Mouse (Mus musculus) liver, embryonic 16.5 days (tissue): Measurements from ENCODE around the gene E2f8. TPM values are rescaled to one million over a fixed set of nuclear protein-coding genes. Genes with fewer than 3 reads are reported as not detected.

ENCODE experiments used
- ATAC-seq: fragments of 200-750 bp; cut with Nextera tagmentation; 2 replicates; pipeline ENCODE4 v1.8.0; 2017; ENCODE audit warnings: low read depth, mild to moderate bottlenecking, moderate number of reproducible peaks, moderate library complexity
- H3K27ac ChIP-seq: fragments of 300-500 bp; sonication (generic); 2 replicates; pipeline ENCODE4 v1.5.1; 2014; ENCODE audit warnings: mild to moderate bottlenecking, low read length
- H3K27me3 ChIP-seq: fragments of 300-500 bp; sonication (generic); 2 replicates; pipeline ENCODE4 v1.6.1; 2014; ENCODE audit warnings: low read depth, low read length, mixed read lengths; ENCODE audit not compliant: control insufficient read depth, insufficient read depth
- H3K36me3 ChIP-seq: fragments of 300-500 bp; sonication (generic); 2 replicates; pipeline ENCODE4 v1.6.1; 2014; ENCODE audit warnings: mild to moderate bottlenecking; ENCODE audit not compliant: control insufficient read depth, insufficient read depth
- H3K4me1 ChIP-seq: fragments of 300-500 bp; sonication (generic); 2 replicates; pipeline ENCODE4 v1.6.1; 2014; ENCODE audit warnings: low read depth, low read length, mixed read lengths; ENCODE audit not compliant: control insufficient read depth
- H3K4me2 ChIP-seq: fragments of 300-500 bp; sonication (generic); 2 replicates; pipeline ENCODE4 v1.6.1; 2014; ENCODE audit warnings: low read depth, low read length, mixed read lengths
- H3K4me3 ChIP-seq: fragments of 300-500 bp; sonication (generic); 2 replicates; pipeline ENCODE4 v1.5.1; 2014; ENCODE audit warnings: low read depth, mild to moderate bottlenecking, low read length
- H3K9ac ChIP-seq: fragments of 300-500 bp; sonication (generic); 2 replicates; pipeline ENCODE4 v1.6.1; 2014; ENCODE audit warnings: low read depth, low read length
- H3K9me3 ChIP-seq: fragments of 300-500 bp; sonication (generic); replicated peaks from 2 replicates; pipeline ENCODE4 v1.6.1; 2016; ENCODE audit warnings: low read length; ENCODE audit not compliant: control insufficient read depth
- WGBS: fragments of 180-500 bp; shearing (Covaris S2); extraction: QIAGEN DNeasy Blood & Tissue Kit; methylation state at CpG from one replicate; pipeline ENCODE4 v1.1.7; 2014; ENCODE audit not compliant: insufficient replicate concordance; 5-methylcytosine and 5-hydroxymethylcytosine counted together
- polyA plus RNA-seq: library from polyadenylated mRNA; unstranded; fragments of >200 nt; fragmentation: Nextera tagmentation; extraction: Ambion mirVana; gene quantifications from 2 replicates; pipeline ENCODE4 v1.2.1, GENCODE M21; 2015

E2f8 gene
- polyA plus RNA-seq, 1 experiment from 2014 or later = 32.8 TPM

DNA sequence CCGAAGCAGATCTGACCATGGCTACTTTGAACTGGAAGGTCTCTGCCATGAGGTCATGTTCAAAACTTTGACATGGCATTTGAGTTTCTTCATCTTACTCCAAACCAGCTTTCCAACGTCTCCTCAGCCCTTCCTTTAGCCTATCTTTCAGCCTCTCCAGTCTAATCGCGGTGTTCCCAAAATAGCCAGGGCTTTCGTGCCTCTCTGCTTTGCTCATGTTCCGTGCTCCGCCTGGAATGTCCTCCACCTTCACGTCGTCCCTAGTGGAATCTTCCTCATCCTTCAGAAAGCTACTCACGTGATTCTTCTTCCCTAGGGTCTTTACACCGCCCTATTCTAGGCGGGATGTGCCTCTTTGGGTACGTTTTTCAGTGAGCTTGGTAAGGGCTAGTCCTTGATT is 27.9 kb downstream of the E2f8 start:
- Histone ChIP-seq H3K36me3 (no peaks in the 10 kb centered on the region), H3K27ac (no peak overlapping the region), H3K4me3 (no peak overlapping the region), H3K27me3 (no peaks in the 10 kb centered on the region), H3K4me1 (peaks cover 3% of the 10 kb centered on the region; the same call in 1 of the 2 replicates), H3K9ac (no peak overlapping the region), H3K4me2 (no peak overlapping the region), H3K9me3 (no peaks in the 10 kb centered on the region)
- 75% methylated on average over 13 of the region's 13 CpGs for WGBS
- no peak for ATAC-seq

DNA sequence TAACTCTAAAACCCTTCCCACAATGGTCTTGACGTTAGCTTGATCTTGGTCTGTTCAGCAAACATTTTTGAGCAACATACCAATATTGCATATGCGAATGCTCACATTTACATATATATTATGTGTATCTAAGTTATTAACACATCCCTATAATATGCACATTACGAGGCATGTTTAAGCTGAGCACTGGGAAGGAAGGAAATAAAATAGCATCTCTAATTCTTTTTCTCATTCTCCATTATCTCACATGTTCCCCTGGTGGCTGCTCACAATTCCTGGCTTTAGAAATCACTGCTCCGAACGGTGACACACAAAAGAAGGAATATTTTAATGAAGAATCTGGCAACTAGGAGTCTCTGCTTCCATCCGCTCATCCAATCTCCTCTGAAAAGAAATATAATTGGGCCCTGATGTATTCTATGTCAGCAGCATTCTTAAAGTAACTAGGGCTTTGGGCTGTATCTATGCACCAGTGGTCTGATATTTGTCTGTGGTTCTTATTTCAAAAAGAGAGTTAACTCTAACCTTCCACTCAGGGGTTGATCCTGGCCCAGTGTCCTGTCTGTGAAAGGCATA is 29.8 kb downstream of the E2f8 start:
- Histone ChIP-seq H3K27me3 (no peaks in the 10 kb centered on the region), H3K9me3 (no peaks in the 10 kb centered on the region), H3K9ac (no peak overlapping the region), H3K27ac (no peak overlapping the region), H3K4me3 (no peak overlapping the region), H3K4me1 (peaks cover 3% of the 10 kb centered on the region; the same call in 1 of the 2 replicates), H3K4me2 (no peak overlapping the region), H3K36me3 (no peaks in the 10 kb centered on the region)
- 77% methylated on average over 6 of the region's 6 CpGs for WGBS
- ATAC-seq = no peak

DNA sequence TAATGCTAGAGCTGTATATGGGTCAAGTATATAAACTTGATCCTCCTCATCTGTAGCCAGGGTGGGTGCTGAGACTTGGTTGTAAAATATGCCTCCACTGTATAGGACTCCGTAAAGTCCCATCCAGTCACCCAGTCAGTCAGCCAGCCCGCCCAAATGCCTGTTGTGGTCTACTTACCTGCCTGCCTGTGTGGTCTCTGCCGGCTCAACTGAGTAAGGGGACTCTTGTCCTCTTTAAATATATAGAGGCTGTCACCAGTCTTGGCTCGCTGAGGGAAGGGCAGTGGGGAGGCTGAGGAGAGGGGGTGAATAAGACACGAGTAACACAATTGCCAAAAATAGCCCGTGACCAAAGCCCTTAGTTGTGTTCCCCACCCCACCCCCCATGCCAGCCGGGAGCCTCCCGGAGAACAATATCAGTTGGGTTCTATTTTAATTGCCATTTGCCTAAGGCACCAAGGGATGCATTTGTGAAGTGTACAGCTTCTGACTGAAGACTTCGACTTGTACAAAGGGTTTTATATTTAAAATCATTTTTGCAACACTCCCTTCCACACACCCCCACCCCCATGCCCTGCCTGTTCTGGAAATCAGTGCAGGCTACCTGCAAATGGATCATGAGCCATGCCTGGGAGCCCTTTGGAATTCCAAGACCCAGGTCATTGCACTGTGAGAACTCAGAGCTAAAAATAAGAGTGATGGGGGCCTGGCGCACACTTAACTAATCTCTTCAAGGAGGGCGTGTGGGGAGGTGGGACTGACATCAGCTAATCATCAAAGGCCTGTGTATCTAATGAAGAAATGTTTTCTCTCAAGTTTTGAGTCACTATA is 33.4 kb downstream of the E2f8 start, which contains the start of gene Csrp3:
Csrp3 (minus strand) TSS at position 214 of the 831 bp plus-strand sequence.
- H3K9me3 ChIP-seq = no peaks in the 10 kb centered on the region
- H3K27ac ChIP-seq = no peak within 1 kb of the TSS
- no peak within 1 kb of the TSS for H3K9ac ChIP-seq
- H3K4me3 ChIP-seq = no peak within 1 kb of the TSS
- peaks cover 3% of the 10 kb centered on the region; the same call in 1 of the 2 replicates for H3K4me1 ChIP-seq
- no peak for ATAC-seq
- H3K36me3 ChIP-seq = no peaks in the 10 kb centered on the region
- H3K27me3 ChIP-seq = no peaks in the 10 kb centered on the region
- 55% methylated on average over 11 of the region's 11 CpGs for WGBS
- H3K4me2 ChIP-seq = no peak within 1 kb of the TSS

DNA sequence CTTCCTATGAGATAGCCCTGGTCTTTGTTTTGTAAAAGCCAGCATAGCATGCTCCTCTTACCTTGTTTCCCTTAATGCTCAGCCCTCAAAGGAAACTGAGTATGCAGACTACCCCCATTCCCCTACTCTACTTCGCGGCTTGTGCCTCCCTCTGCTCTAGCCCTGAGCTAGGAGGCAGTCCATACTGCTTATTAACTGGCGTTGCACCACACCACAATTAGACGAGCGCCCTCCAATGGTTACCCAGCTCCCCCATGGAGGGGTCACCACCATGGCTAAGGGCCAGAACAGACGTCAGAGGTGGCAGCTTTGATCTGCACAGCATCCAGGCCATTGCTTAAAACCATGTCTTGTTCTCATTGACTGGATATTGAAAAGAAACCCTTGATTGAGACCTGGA is 34.6 kb downstream of the E2f8 start:
- no peak overlapping the region for H3K4me3 ChIP-seq
- H3K27me3 ChIP-seq = no peaks in the 10 kb centered on the region
- no peak overlapping the region for H3K27ac ChIP-seq
- no peaks in the 10 kb centered on the region for H3K36me3 ChIP-seq
- no peaks in the 10 kb centered on the region for H3K9me3 ChIP-seq
- no peak for ATAC-seq
- H3K4me2 ChIP-seq = no peak overlapping the region
- no peaks in the 10 kb centered on the region for H3K4me1 ChIP-seq
- no peak overlapping the region for H3K9ac ChIP-seq
- WGBS = 63% methylated on average over 6 of the region's 6 CpGs

DNA sequence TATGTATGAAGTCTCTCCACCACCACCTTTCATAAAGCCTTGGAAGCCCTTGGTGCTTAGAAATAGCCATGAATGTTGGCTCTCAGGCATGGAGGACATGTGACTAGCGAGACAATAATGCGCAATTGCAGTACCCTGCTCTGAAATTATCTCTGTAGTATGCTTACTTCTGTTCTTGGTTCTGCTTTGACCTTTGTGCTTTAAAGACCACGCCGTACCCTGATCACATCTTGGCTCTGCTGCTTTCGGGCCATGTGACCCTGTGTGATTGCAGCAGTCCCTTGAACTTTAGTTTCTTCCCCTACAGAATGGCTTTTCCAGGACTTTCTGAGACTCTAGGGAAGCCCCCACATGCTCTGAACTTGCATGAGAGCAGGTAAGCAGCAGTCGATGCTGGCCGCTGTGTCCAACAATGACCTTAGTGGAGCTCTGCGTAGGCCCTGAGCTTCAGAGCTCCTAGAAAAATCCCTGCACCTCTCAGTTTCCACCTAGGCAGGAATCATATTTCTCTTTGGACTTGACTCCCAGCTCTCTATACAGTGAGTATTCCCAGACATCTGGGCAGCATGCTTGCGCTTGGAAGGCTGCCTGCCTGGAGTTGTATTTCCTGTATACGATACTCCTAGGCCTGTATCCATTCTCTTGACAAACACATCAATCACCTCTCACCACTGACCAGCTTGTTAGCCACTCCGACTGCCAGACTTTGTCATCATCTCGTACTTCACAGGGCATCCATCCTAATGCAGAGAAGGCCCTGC is 36.0 kb downstream of the E2f8 start:
- Histone ChIP-seq H3K27me3 (no peaks in the 10 kb centered on the region), H3K4me1 (no peaks in the 10 kb centered on the region), H3K4me3 (no peak overlapping the region), H3K9ac (no peak overlapping the region), H3K9me3 (no peaks in the 10 kb centered on the region), H3K36me3 (no peaks in the 10 kb centered on the region), H3K4me2 (no peak overlapping the region), H3K27ac (no peak overlapping the region)
- 75% methylated on average over 12 of the region's 12 CpGs for WGBS
- no peak for ATAC-seq

DNA sequence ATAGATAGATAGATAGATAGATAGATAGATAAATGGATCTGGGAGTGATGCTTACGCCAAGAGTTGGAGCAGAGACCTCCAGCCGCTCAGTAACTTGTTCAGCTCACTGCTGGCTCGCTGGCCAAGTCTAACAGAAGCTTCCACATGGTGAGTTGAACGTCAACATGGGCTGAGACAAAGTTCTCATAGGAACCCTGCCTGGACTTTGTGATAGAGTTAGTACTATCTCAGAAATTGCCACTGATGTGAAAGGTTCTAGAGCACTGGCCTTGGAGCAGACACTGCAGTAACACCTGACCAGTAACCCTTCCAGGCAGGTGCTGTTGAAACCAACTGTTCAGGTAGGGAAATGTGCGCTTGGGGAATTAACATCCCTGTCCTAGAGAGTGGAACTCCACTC is 37.9 kb downstream of the E2f8 start:
- no peak overlapping the region for H3K9ac ChIP-seq

DNA sequence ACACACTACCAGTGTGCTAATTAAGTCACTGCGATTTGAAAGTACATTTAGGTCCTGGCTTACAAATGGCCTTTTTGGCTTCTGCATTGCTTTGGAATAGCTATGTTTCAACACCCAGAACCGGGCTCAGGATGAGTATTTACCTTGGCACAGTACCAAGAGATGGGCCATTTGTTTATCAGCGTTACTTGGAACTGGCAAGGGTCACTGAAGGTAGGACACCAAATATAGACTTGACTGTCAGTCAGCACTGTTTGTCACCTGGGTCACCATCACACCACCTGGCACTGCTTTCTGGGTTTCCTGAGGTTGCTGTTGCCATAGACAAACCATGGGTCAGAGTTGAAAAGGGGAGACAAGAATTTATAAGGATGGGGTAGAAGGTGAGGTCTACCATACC is 39.0 kb downstream of the E2f8 start:
- Histone ChIP-seq H3K9me3 (no peaks in the 10 kb centered on the region), H3K36me3 (no peaks in the 10 kb centered on the region), H3K4me3 (no peak overlapping the region), H3K9ac (no peak overlapping the region), H3K27me3 (no peaks in the 10 kb centered on the region), H3K4me2 (no peak overlapping the region), H3K27ac (no peak overlapping the region), H3K4me1 (no peaks in the 10 kb centered on the region)
- 42% methylated on average over 3 of the region's 3 CpGs for WGBS
- no peak for ATAC-seq

More for the DNA sequence above, 37.9 kb downstream of the E2f8 start:
- WGBS = 67% methylated on average over 5 of the region's 5 CpGs
- H3K4me1 ChIP-seq = no peaks in the 10 kb centered on the region
- ATAC-seq = no peak
- H3K36me3 ChIP-seq = no peaks in the 10 kb centered on the region
- no peak overlapping the region for H3K27ac ChIP-seq
- H3K9me3 ChIP-seq = no peaks in the 10 kb centered on the region
- no peaks in the 10 kb centered on the region for H3K27me3 ChIP-seq
- no peak overlapping the region for H3K4me2 ChIP-seq
- H3K4me3 ChIP-seq = no peak overlapping the region

DNA sequence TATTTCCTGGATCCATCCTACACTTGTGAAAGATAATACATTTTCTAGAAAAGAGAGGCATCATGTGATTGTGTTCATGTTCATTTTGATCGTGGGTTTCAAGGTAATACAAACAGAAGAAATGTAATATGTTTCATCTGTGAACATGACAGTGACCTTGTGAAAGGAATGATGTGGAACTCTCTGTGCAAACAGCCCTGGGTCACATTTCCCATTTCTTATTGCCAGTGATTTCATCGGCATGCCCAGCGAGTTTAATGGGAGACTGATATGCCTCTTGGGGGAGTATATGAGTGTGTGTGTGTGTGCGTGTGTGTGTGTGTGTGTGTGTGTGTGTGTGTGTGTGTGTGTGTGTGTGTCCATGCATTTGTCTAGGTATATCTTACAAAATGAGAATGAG is 39.9 kb downstream of the E2f8 start:
- Histone ChIP-seq H3K4me2 (no peak overlapping the region), H3K27me3 (no peaks in the 10 kb centered on the region), H3K27ac (no peak overlapping the region), H3K4me3 (no peak overlapping the region), H3K9me3 (no peaks in the 10 kb centered on the region), H3K36me3 (no peaks in the 10 kb centered on the region), H3K9ac (no peak overlapping the region), H3K4me1 (no peaks in the 10 kb centered on the region)
- no peak for ATAC-seq
- WGBS = 63% methylated on average over 4 of the region's 4 CpGs

DNA sequence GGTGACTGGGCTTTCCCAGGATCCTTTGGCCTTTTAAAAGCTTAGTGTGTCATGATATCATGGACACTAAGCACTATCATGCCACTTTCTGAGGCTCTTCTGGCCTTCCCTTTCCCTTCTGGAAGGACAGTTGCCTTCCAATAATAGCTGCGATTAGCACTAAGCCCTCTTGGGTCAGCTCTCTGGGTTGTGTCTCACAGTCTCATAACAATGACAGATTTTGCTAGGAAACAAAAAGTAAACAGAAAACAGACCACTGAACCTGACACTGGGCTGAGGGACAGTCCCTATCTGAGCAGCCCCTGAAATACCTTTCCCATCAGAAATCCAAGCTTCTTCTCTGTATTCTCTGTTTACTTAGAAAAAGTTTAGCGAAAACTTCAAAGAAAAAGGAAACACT is 40.9 kb downstream of the E2f8 start:
- no peak overlapping the region for H3K4me2 ChIP-seq
- no peaks in the 10 kb centered on the region for H3K4me1 ChIP-seq
- H3K27ac ChIP-seq = no peak overlapping the region
- ATAC-seq = no peak
- no peaks in the 10 kb centered on the region for H3K36me3 ChIP-seq
- H3K9me3 ChIP-seq = no peaks in the 10 kb centered on the region
- no peak overlapping the region for H3K4me3 ChIP-seq
- no peaks in the 10 kb centered on the region for H3K27me3 ChIP-seq
- H3K9ac ChIP-seq = no peak overlapping the region
- WGBS = 79% methylated on average over 2 of the region's 2 CpGs
